Mouse (Mus musculus) kidney, postnatal 25 days (tissue): ENCODE measurements around the gene Akr1c13.

Experiments
- DNase-seq, 2 experiments: peaks; one replicate each; pipeline ENCODE4 v3.0.0; 2021; ENCODE audit warnings: mixed read lengths in 2 of 2

The Akr1c13 gene

GRCm38 (mm10) chr13:4244861-4245559, 54.1 kb downstream of the Akr1c13 start:
- DNase-seq: peak; percentile 68 to 91

GRCm38 (mm10) chr13:4249347-4249746, 58.4 kb downstream of the Akr1c13 start:
- DNase-seq: no peak
